Mouse (Mus musculus) left cerebral cortex, postnatal 36 days (tissue): ENCODE measurements at regions not wholly inside any gene's neighbourhood (a gene's known extent, or its start where the extent isn't known, plus 50 kb on each side); places are given as distances from the start of the nearest gene placed in this dataset.

Experiments
- DNase-seq, 2 experiments: peaks; one replicate each; pipeline ENCODE4 v3.0.0; 2021 to 2022; ENCODE audit warnings: low spot score in 2 of 2, mixed read lengths in 1 of 2
- intact Hi-C: fragments of 180-260 bp; cut with DNase I; formaldehyde crosslinking; loops from one replicate; pipeline ENCODE4 v1.15.1; 2025

DNA sequence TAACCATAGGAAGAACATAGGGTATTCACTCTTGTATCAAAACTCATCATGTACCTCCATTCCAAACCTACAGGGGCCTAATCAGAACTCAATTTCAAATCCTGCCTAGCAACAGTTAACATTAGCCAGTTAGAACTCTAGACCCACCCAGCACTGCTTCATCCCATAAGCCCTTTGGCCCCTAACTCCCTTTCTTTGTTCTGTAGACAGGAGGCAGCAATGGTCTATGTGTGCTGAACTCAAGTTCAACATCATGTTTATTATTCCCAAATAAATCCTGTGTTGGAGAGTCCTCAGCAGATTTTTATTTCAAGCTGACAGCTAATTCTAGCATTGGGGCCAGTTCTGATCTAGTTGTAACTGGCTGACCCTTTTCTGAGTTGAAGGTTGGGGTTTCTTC lies 112.2 kb downstream of the Ipo8 start:
- no peak for DNase-seq
- intact Hi-C loops, result no loop called here

DNA sequence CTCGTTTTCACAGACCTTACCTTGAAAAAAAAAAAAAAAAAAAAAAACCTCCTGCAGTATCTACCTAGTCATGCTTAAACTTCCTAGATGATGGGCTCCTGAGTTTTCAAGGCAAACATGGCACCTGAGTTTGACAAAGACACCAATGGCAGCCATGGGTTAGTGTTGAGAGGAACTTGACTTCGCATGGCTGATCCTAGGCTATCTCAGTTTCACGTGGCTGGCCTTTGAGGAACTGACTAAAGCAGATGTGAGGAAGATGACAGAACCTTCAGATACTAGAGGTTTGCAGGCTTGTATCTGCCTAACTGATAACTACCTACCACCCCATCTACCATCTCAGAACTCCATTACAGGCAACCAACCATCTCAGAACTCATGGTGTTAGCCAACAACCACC lies 120.9 kb downstream of the Ipo8 start:
- DNase-seq, result no peak
- intact Hi-C loops, result no loop called here

DNA sequence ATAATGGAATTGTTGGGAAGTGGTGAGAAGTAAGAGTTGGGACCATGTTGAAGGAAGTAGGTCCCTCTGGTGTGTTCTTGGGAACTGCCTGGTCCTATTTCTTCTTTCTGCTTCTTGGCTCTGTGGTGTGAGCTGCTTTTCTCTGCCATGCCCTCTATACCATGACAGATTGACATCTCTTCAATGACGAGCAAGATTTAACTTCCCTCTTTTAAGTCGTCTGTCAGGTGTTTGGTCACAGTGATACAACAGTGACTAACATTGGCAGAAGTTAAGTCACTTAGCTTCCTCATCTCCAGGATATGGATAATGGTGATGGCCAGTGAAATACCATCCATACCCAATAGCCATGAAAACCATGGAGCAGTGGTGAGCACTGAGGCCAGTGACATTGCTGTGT lies 122.9 kb downstream of the Ipo8 start:
- no peak for DNase-seq
- intact Hi-C loops, result no loop called here

DNA sequence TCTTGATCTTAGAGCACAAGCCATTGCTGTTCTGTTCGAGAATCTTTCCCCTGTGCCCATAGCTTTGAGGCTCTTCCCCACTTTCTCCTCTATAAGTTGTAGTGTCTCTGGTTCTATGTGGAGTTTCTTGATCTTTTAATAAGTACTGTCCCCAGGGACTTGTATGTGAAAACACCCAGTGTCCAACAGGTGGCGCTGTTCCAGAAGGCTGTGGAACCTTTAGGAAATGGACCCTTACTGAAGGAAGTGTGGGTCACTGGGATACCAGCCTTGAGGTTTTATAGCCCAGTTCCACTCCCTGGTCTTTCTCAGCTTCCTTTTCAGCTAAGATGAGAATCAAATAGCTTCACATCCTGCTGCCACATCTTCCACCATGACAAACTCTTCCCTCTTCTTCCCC lies 125.6 kb downstream of the Ipo8 start:
- DNase-seq, result no peak
- intact Hi-C loops, result no loop called here

DNA sequence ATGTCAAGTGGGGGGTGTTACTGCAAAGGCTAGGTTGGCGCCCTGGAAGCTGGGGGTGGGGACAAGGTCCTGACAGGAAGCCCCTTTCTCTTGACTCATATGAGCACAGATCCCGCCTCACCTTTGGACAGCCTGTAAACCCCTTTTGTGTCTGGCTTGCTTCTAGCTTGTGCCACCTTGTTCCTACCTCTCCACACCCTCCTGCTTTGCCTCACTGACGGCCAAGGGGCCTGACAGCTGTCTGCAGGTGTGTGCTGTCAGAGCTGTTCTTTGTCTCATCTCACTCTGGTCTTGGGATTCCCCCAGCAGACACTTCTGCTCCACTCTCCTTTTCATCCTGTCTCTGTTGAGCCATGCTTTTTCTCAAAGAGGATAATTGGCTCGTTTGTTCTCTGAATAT lies 137.9 kb downstream of the Ipo8 start:
- intact Hi-C loops, result no loop called here
- no peak for DNase-seq

DNA sequence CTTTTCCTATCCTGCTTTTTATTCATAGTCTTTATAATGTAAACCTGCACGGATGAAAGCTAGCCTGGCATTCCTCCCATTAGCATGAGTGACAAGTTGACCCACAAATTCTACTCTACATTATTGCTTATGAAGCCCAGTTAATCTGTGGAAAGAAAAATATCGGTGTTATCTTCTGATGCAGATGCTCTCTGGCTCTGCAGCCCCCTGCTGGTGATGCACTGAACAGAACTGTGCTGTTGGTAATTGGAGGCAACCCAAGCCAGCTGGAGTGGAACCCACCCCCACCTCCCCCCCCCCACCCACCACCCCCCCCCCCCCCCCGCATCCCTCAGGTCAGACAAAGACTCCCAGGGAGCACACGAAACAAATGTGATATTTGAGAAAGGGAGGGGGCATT lies 143.5 kb downstream of the Ipo8 start:
- intact Hi-C loops, result loop anchor here (5.0 to 10.0 kb wide), 3 partner anchors 123 to 433 kb away; partner anchors contain the start of gene Tmtc1
- peak; percentile 32 to 38 for DNase-seq

DNA sequence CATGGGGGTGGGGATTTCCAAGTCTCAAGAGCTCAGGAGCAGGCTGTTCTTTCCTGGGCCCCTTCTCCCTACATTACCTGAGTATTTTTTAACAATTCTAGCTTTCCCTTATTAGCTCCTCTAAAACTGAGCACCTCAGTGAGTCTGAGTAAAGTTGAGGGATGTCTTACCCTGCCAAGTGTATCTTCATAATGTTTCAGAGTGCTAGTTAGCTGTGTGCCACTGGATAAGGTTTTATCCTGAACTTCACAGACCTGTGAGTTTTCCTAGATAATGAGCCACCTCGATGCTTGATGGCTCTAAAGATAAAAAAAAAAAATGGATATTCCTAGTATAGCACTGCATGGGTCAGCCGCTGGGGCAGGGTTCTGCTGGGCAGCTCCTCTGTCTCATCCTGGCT lies 171.1 kb downstream of the Ipo8 start:
- no peak for DNase-seq
- intact Hi-C loops, result no loop called here

DNA sequence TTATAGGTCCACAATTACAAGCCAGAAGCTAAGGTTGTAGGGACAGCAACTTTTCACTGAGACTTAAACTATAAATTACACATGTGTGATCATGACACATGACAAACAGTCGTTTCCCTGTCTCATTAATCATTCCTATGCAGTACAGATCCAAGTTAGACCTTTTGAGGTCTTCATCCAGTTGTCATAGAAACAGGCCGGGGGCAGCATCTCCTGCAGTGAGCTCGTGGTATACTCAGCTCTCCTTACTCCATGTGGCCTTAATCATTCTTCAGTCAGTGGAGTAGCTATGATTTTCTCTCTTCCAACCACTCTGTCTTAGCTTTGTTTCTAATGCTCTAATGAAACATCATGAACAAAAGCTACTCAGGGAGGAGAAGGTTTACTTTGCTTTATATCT lies 178.1 kb downstream of the Ipo8 start:
- intact Hi-C loops, result no loop called here
- no peak for DNase-seq

DNA sequence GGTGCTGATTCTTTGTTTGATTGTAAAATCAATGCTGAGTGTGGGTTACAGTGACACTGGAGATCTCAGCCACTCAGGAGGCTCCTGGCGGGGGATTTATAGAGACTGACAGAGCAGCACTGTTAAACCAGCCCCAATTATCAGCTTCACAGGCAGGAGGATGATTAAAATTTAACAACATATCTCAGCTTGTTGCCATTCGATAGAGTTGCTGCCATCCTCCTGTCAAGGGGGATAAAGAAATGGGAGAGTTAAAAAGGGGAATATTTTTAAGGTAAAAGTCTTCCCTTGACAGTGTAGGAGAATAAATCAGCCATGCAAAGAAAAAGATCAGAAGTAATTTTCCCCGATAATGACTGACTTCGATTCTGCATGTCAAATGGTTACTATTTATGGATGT lies 178.8 kb downstream of the Ipo8 start:
- intact Hi-C loops, result no loop called here
- DNase-seq, result no peak

DNA sequence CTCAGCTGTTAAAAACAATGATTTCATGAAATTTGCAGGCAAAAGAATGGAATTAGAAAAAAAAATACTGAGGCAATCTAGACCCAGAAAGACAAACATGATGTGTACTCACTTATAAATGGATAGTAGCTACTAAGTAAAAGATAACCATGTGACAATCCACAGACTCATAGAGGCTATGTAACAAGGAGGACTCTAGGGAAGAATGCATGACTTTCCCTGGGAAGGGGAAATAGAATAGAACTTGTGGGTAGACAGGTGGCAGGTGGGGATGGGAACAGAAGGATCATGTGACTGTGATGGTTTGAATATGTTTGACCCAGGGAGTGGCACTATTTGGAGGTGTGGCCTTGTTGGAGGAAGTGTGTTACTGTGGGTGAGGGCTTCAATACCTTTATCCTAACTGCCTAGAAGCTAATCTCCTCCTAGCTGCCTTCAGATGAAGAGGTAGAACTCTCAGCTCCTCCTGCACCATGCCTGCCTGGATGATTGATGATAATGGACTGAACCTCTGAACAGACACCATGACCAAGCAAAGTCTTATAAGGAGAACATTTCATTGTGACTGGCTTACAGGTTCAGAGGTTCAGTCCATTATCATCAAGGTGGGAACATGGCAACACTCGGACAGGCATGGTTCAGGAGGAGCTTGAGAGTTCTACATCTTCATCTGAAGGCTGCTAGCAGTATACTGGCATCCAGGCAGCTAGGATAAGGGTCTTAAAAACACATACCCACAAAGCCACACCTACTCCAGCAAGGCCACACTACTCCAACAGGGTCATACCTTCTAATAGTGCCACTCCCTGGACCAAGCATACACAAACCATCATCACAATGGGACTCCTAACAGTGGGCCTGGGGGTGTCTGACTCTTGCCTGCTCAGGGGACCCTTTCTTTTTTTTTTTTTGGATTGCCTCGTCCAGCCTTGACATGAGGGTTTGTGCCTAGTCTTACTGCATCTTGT lies 183.6 kb downstream of the Ipo8 start:
- intact Hi-C loops, result no loop called here

DNA sequence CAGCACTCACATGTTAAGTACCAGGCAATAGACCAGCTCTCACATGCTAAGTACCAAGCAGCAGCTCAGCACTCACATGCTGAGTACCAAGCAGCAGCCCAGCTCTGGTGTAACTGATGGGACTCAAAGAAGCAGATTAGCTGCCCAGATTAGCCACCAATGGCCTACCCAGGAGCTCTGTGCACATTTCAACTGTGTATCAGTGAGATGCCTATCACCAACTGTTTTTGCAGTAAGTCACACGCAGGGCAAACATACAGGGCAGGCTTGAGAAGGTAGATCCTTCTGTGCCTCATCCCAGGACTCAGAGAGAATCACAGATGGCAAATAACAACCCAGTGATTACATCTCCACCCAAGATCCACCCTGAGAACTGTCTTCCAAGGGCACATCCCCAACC lies 190.7 kb downstream of the Ipo8 start:
- intact Hi-C loops, result no loop called here
- DNase-seq, result no peak

More for the DNA sequence above, 183.6 kb downstream of the Ipo8 start:
- no peak for DNase-seq

DNA sequence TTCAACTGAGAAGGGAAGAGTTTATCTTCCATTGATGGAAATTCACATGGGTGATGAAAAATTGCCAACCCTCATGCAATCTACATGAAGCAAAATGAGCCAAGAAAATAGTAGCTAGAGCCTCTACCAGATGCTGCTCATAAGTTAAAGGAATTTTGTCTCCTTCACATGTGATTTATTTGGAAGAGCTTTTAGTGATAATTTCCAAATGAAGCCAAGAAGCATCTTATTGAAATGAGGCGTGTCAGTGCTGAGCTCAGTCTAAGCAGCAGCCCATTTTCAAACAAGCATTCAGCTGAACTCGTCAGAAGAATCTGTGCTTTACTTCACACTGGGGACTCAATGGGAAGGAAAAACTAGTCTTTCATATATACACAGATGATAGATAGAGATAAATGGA lies 190.0 kb upstream of the Tmtc1 start:
- intact Hi-C loops, result no loop called here
- no peak for DNase-seq

DNA sequence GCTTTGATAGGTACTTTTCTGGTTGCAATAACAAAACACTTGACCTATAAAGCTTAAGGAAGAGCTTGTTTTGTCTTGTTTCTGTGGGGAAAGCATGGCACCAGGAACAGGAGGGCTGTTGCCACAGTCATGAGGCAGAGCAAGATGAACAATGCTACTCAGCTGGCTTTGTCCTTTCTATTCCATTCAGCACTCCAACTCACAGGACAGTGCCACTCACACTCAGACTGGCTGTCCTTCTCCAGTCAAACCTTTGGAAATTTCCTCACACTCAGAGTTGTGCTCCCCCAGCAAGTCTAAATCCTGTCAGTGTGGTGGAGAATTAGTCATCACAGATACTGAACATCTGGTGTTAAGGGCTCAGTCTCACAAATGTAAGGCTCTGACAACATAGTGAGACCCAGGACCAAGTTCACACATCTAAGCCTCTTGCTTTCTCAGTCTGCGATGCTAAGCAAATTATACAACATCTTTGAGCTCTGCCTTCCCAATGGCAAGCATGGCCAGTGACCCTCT lies 183.0 kb upstream of the Tmtc1 start:
- intact Hi-C loops, result no loop called here
- DNase-seq, result no peak

DNA sequence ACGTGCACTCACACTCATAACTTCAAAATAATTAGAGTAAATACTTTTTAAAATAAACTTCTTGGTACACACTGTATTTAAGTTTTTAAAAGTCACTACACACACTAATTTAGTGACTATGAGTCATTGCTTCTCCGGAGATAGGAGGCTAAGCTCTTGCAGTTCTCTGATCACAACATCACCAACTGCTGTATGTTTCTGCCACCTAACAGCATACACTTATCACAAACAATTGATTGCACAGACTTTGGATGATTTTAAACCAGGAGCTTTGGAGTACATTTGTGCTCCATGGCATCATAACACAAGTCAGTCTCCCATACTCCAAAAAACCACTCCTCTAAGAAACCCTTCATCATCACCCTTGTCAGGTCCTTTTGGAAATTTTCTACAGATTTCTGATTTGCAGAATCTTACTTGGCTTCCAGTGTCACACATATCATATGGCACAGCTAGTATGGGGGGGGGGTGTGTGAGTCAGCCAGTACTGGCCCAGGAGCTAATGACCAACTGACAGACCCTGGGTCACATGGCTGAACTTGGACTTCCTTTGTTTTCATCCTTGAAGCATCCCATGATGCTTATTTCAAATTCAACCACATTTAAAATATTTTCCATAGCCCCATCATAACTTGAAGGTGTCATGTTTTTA lies 179.1 kb upstream of the Tmtc1 start:
- DNase-seq, result no peak
- intact Hi-C loops, result loop anchor here (5.0 kb wide), 1 partner anchor 59 kb away; no protein-coding TSS in a partner anchor

DNA sequence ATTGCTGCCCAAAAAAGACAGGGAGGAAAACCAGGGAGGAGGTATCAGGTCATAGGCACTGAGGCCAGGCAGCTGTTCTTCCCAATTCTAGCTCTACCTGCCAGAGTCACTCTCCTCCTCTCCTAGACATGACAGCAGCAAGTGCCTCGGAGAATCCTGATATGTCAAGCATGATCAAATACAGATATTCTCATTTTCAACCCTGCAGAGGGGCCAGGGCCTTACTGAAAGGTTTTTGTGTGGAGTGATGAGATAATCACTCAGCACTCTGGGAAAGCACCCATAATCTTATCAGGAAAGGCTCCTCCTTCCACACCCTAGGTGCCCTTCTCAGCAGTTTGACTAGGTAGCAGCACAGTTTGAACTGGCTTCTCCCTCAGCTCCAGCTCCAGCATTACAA lies 175.8 kb upstream of the Tmtc1 start:
- intact Hi-C loops, result loop anchor here (5.0 kb wide), 1 partner anchor 62 kb away; no protein-coding TSS in a partner anchor
- no peak for DNase-seq

DNA sequence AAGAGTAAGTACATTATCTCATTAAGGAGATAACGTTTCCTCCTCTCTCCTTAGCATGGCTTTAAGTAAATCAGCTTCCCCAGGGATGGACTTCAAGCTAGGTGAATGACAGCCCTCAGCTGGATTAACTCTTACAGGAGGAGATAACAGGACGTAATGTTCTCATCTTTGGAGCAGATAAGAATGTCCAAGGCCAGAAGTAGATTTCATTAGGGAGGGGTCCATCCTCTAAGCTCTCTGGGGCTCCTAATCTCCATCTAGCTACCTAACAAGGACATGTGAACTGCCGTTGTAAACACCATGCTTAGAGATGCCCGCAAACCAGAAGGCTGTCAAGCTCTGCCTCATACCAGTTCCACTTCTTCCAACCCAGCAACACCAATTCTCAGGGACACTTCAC lies 171.7 kb upstream of the Tmtc1 start:
- intact Hi-C loops, result no loop called here
- no peak for DNase-seq

DNA sequence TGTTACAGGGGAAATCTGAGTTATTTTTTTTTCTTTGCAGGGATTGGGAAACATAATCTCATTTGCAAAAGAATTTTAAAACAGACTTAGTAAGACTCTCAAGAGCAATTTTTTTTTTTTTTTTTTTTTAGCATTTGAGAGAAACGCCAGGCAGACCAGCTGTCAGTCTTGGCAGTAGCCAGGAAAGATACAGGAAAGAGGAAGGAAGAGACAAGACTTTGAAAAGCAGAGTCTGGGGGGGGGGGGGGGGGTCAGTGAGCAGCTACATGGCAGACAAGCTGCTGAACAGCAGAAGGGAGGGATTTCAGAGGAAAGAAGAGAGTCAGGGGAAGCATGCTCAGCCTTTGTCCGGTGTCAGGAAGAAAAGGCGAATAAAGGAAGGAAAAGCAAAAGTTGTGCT lies 171.3 kb upstream of the Tmtc1 start:
- intact Hi-C loops, result no loop called here
- DNase-seq, result no peak

DNA sequence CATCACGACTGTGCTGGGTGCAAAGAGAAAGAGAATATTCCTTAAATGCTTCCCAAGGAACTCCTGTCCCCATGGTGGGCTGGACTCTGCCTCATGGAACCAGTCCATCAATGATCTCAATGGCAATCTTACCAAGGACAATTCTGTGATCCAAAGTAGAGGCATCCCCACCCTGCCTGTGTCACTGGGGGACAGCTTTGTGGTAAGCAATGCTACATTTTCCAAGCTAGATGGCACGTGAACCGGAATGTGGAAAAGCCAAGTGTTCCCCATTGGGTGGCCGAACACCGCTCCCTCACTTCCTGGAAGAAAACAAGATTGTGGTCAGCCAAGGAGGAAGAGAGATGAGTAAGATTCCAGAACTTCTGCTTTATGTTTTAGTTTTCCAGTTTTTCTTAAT lies 164.7 kb upstream of the Tmtc1 start:
- DNase-seq, result no peak
- intact Hi-C loops, result no loop called here

DNA sequence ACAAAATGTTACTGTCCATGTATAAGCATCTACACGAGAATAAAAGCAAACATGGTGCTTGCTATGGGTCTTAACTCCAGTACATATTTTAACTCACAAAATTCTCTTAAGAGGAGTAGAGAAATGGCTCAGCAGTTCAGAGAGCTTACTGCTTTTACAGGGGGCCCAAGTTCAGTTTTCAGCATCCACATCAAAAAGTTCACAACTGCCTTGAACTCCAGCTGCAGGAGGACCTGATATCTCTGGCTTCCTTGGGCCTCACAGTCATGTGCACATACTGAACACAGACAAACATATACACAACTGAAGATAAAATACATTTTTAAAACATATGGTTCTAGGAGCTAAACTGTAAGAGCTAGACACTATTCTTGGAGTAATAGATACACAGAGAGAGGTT lies 161.0 kb upstream of the Tmtc1 start:
- intact Hi-C loops, result no loop called here

DNA sequence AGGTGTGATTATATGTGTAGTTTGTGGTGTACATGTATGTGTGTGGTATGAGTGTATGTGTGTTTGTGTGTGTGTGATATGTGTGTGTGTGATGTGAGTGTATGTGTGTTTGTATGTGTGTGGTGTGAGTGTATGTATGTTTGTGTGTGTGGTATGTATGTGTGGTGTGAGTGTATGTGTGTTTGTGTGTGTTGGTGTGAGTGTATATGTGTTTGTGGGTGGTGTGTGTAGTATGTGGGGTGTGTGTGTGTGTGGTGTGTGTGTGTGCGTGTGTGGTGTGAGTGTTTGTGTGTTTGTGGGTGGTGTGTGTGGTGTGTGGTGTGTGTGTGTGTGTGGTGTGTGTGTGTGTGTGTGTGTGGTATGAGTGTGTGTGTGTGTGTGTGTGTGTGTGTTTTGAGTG lies 160.6 kb upstream of the Tmtc1 start:
- no peak for DNase-seq
- intact Hi-C loops, result no loop called here

More for the DNA sequence above, 161.0 kb upstream of the Tmtc1 start:
- DNase-seq, result no peak

DNA sequence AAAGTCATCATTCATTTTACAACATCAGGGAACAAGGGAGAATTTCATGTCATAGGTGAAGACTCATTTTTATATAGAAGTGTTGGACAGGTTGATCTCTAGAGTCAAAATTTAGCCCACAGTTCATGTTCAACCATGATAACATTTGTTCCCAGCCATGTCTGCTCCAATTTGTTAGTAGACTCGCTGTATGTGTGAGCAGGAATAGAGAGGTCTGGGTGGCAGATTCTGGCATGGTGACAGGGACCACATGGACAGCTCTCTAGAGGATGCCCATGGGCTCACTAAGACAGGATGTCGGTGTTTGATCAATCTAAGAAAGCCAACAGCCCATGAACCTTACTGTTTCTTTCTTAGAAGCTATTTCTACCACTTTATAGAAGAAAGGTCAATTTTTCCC lies 159.7 kb upstream of the Tmtc1 start:
- DNase-seq, result no peak
- intact Hi-C loops, result no loop called here
